Mouse (Mus musculus) ES-Bruce4 (cell line): ENCODE results near the gene Wdr43. TPM values are rescaled to one million over a fixed set of nuclear protein-coding genes. Genes with fewer than 3 reads are reported as not detected.

ENCODE experiments used
- H3K27ac ChIP-seq: 2 replicates; pipeline ENCODE4 v1.5.1; 2012; ENCODE audit warnings: low read length, inconsistent platforms; ENCODE audit not compliant: insufficient read depth
- H3K27me3 ChIP-seq: 2 replicates; pipeline ENCODE4 v1.6.1; 2012; ENCODE audit warnings: mild to moderate bottlenecking, low read length, inconsistent platforms; ENCODE audit not compliant: control insufficient read depth, poor library complexity, insufficient read depth, severe bottlenecking
- H3K36me3 ChIP-seq: 2 replicates; pipeline ENCODE4 v1.6.1; 2012; ENCODE audit warnings: inconsistent platforms, mild to moderate bottlenecking, low read length, moderate library complexity; ENCODE audit not compliant: control insufficient read depth, poor library complexity, insufficient read depth, severe bottlenecking
- H3K4me1 ChIP-seq: one replicate; pipeline ENCODE4 v1.8.1; 2011; ENCODE audit warnings: low read length; ENCODE audit not compliant: control insufficient read depth, insufficient read depth
- H3K4me3 ChIP-seq: 2 replicates; pipeline ENCODE4 v1.5.1; 2011; ENCODE audit warnings: low read depth, mild to moderate bottlenecking, low read length
- H3K9ac ChIP-seq: 2 replicates; pipeline ENCODE4 v1.6.1; 2012; ENCODE audit warnings: low read depth, mild to moderate bottlenecking, inconsistent platforms; ENCODE audit not compliant: poor library complexity, severe bottlenecking
- H3K9me3 ChIP-seq: replicated peaks from 2 replicates; pipeline ENCODE4 v1.6.1; 2012; ENCODE audit warnings: mild to moderate bottlenecking, low read length, inconsistent platforms; ENCODE audit not compliant: control insufficient read depth, poor library complexity, insufficient read depth, severe bottlenecking
- CTCF ChIP-seq: IDR thresholded peaks from one replicate; pipeline ENCODE4 v1.8.1; 2011; ENCODE audit warnings: low read depth, low read length
- EP300 ChIP-seq: IDR thresholded peaks from 2 replicates; pipeline ENCODE4 v1.6.1; 2011; ENCODE audit warnings: low read depth, low read length; ENCODE audit not compliant: insufficient read depth
- POLR2A ChIP-seq: IDR thresholded peaks from one replicate; pipeline ENCODE4 v1.8.1; 2011; ENCODE audit warnings: low read length; ENCODE audit not compliant: insufficient read depth
- polyA plus RNA-seq: library from polyadenylated mRNA; stranded (reverse); fragments of >200 nt; gene quantifications from 2 replicates; pipeline ENCODE4 v1.2.4, GENCODE M21; 2011; ENCODE audit warnings: low read depth; ENCODE audit not compliant: missing spikeins, insufficient read depth, insufficient read length

The Wdr43 gene
- polyA plus RNA-seq, 1 experiment = 240 TPM

- Histone ChIP-seq H3K4me3 (no peak overlapping the region), H3K36me3 (peaks cover 37% of the 10 kb centered on the region), H3K4me1 (no peaks in the 10 kb centered on the region), H3K27me3 (no peaks in the 10 kb centered on the region), H3K27ac (no peak overlapping the region), H3K9me3 (no peaks in the 10 kb centered on the region), H3K9ac (no peak overlapping the region)
- TF ChIP-seq CTCF (no peak), EP300 (no peak), POLR2A (no peak)
Measured at GRCm38 (mm10) chr17:71658666-71659065, 43.0 kb downstream of the Wdr43 start.

- Histone ChIP-seq H3K4me1 (no peaks in the 10 kb centered on the region), H3K27me3 (no peaks in the 10 kb centered on the region), H3K36me3 (peaks cover 23% of the 10 kb centered on the region), H3K27ac (no peak overlapping the region), H3K9ac (no peak overlapping the region), H3K4me3 (no peak overlapping the region), H3K9me3 (no peaks in the 10 kb centered on the region)
- no peak for TF ChIP-seq CTCF
- no peak for TF ChIP-seq EP300
- TF ChIP-seq POLR2A = no peak
Measured at GRCm38 (mm10) chr17:71660390-71660789, 44.7 kb downstream of the Wdr43 start.

GRCm38 (mm10) chr17:71662751-71663250, 47.1 kb downstream of the Wdr43 start:
- Histone ChIP-seq H3K27ac (no peak overlapping the region), H3K9me3 (no peaks in the 10 kb centered on the region), H3K36me3 (peaks cover 6% of the 10 kb centered on the region), H3K4me3 (peak overlapping the region; percentile 59), H3K4me1 (no peaks in the 10 kb centered on the region), H3K9ac (peak overlapping the region; percentile 15; the same call in 1 of the 2 replicates), H3K27me3 (no peaks in the 10 kb centered on the region)
- TF ChIP-seq CTCF (peak; percentile 72), EP300 (no peak)

GRCm38 (mm10) chr17:71663491-71663890, 47.8 kb downstream of the Wdr43 start:
- 0 out of 2 replicates have a peak, but pooled peaks cover 2% of the 10 kb centered on the region for H3K36me3 ChIP-seq
- TF ChIP-seq POLR2A (no peak), EP300 (no peak), CTCF (no peak)
- H3K4me3 ChIP-seq = no peak overlapping the region
- no peak overlapping the region for H3K27ac ChIP-seq
- H3K27me3 ChIP-seq = no peaks in the 10 kb centered on the region
- H3K9ac ChIP-seq = no peak overlapping the region
- no peaks in the 10 kb centered on the region for H3K4me1 ChIP-seq
- H3K9me3 ChIP-seq = no peaks in the 10 kb centered on the region

GRCm38 (mm10) chr17:71664172-71664571, 48.5 kb downstream of the Wdr43 start:
- H3K27ac ChIP-seq = no peak overlapping the region
- H3K9me3 ChIP-seq = no peaks in the 10 kb centered on the region
- no peak overlapping the region for H3K4me3 ChIP-seq
- H3K27me3 ChIP-seq = no peaks in the 10 kb centered on the region
- H3K9ac ChIP-seq = no peak overlapping the region
- H3K36me3 ChIP-seq = 0 out of 2 replicates have a peak, but pooled peaks cover 2% of the 10 kb centered on the region
- TF ChIP-seq POLR2A = no peak
- no peak for TF ChIP-seq EP300
- no peak for TF ChIP-seq CTCF
- H3K4me1 ChIP-seq = no peaks in the 10 kb centered on the region

GRCm38 (mm10) chr17:71665201-71665600, 49.5 kb downstream of the Wdr43 start:
- Histone ChIP-seq H3K9ac (no peak overlapping the region), H3K9me3 (no peaks in the 10 kb centered on the region), H3K27me3 (no peaks in the 10 kb centered on the region), H3K4me3 (no peak overlapping the region), H3K4me1 (no peaks in the 10 kb centered on the region), H3K36me3 (no peaks in the 10 kb centered on the region), H3K27ac (no peak overlapping the region)
- TF ChIP-seq EP300 (no peak), POLR2A (no peak), CTCF (no peak)
